ENCODE assay signal across 28 mouse cellular contexts in the genomic region with DNA sequence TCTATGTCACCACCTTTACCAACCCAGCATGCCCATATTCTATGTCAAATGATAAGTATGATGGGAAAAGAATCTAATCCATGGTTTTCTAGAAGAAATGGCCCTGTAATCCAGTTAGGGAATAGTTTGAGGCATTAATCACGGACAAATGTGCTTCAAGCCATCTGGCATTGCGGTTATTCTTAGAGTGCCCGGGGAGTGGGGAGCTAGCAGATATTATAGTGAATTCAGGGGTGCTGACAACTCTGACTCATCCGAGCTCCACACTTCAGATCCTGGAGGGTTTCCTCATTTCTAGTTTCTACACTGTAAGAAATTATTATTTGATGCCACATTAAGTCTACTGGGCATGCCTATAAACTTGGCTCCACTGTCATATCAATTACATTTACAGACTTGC.
DNase-seq lines count a peak whose midpoint lies in the region; ATAC-seq and TF ChIP-seq lines count a peak whose summit lies in the region.
"Had no signal": no experiment of that assay in that cellular context is flagged by ENCODE, and none has a peak within 500 bp of the region (broad histone marks: within the 10 kb centered on the region; RNA-seq: fewer than 3 reads in every experiment).

No protein-coding gene starts in this region.

- DNase-seq in layer of hippocampus, adult 18-20 months (ENCODE audit: low spot score in 2 of 2): peak; percentile 37 to 65
- no peak for DNase-seq in layer of hippocampus, postnatal 25 days (ENCODE audit: extremely low spot score in 1 of 2, low spot score in 1 of 2)
- peak; percentile 79 for DNase-seq in brain, adult 2 months (ENCODE audit: low read depth, low spot score)
- DNase-seq in layer of hippocampus, adult 8-10 months (ENCODE audit: low spot score in 2 of 2): peak; percentile 35 to 38
- peak; percentile 3 to 22 for DNase-seq in left cerebral cortex, postnatal 14 days (ENCODE audit: low spot score in 2 of 2)
- no peak for DNase-seq in kidney, adult 8-10 months
- no peak for DNase-seq in forebrain, embryonic 14.5 days (ENCODE audit: low spot score)
- DNase-seq in thymus, adult 2 months: no peak
- DNase-seq: adrenal gland, postnatal 36 days; cerebellum, adult 11 months; gastrocnemius, postnatal 25 days; heart, adult 18-20 months; heart, postnatal 10 days; kidney, postnatal 36 days had no signal

- no peaks in the 10 kb centered on the region for H3K27me3 ChIP-seq in forebrain, embryonic 14.5 days (replicated peaks; ENCODE audit: control insufficient read depth, insufficient read depth, low read length)
- H3K27me3 ChIP-seq in thymus, adult 2 months (ENCODE audit: control insufficient read depth, insufficient read depth, low read length): no peaks in the 10 kb centered on the region
- H3K27me3 ChIP-seq: CH12.LX; heart, embryonic 12.5 days; intestine, embryonic 15.5 days; neural tube, embryonic 13.5 days; stomach, embryonic 15.5 days had no signal

- no peak for TF ChIP-seq POLR2A in thymus, adult 2 months (IDR thresholded peaks at IDR 0.05; ENCODE audit: control insufficient read depth, extremely low read depth, insufficient read depth, low read length, poor library complexity)

- H3K9ac ChIP-seq in forebrain, embryonic 14.5 days (ENCODE audit: low read length): no peak overlapping the region
- H3K9ac ChIP-seq: heart, embryonic 12.5 days; intestine, embryonic 15.5 days; neural tube, embryonic 13.5 days; stomach, embryonic 15.5 days had no signal

- H3K36me3 ChIP-seq in forebrain, embryonic 14.5 days (ENCODE audit: control insufficient read depth, insufficient read depth, low read length): no peaks in the 10 kb centered on the region
- no peaks in the 10 kb centered on the region for H3K36me3 ChIP-seq in thymus, adult 2 months (ENCODE audit: control insufficient read depth, insufficient read depth, low read length)
- H3K36me3 ChIP-seq: embryonic facial prominence, embryonic 10.5 days; G1E; heart, embryonic 12.5 days; hindbrain, embryonic 10.5 days; intestine, embryonic 15.5 days; midbrain, embryonic 10.5 days; neural tube, embryonic 13.5 days; stomach, embryonic 15.5 days had no signal

- no peak overlapping the region for H3K4me2 ChIP-seq in forebrain, embryonic 14.5 days (ENCODE audit: low read length)
- H3K4me2 ChIP-seq: heart, embryonic 12.5 days; intestine, embryonic 15.5 days; neural tube, embryonic 13.5 days; stomach, embryonic 15.5 days had no signal

- H3K4me1 ChIP-seq in forebrain, embryonic 14.5 days (ENCODE audit: control insufficient read depth, insufficient read depth, low read length): no peaks in the 10 kb centered on the region
- H3K4me1 ChIP-seq in thymus, adult 2 months (replicated peaks; ENCODE audit: control insufficient read depth, insufficient read depth, low read length): no peaks in the 10 kb centered on the region
- H3K4me1 ChIP-seq: embryonic facial prominence, embryonic 10.5 days; heart, embryonic 12.5 days; hindbrain, embryonic 10.5 days; intestine, embryonic 15.5 days; midbrain, embryonic 10.5 days; neural tube, embryonic 13.5 days; stomach, embryonic 15.5 days had no signal

- H3K9me3 ChIP-seq in forebrain, embryonic 14.5 days (replicated peaks; ENCODE audit: control insufficient read depth, low read length): no peaks in the 10 kb centered on the region
- H3K9me3 ChIP-seq: embryonic facial prominence, embryonic 10.5 days; G1E; heart, embryonic 12.5 days; hindbrain, embryonic 10.5 days; intestine, embryonic 15.5 days; midbrain, embryonic 10.5 days; neural tube, embryonic 13.5 days; stomach, embryonic 15.5 days had no signal

- WGBS in forebrain, embryonic 14.5 days: 91% methylated on average over 4 of the region's 4 CpGs
- WGBS in thymus, adult 2 months: 96% methylated on average over 4 of the region's 4 CpGs

- intact Hi-C loops in left cerebral cortex, postnatal 14 days (cut with DNase I): no loop called here

- TF ChIP-seq CTCF in thymus, adult 2 months (IDR thresholded peaks at IDR 0.05; ENCODE audit: borderline replicate concordance, control insufficient read depth, extremely low read depth, insufficient read depth, low read length, poor library complexity): no peak

- H3K4me3 ChIP-seq in forebrain, embryonic 14.5 days (ENCODE audit: low read depth, low read length): no peak overlapping the region
- H3K4me3 ChIP-seq in thymus, adult 2 months (ENCODE audit: control insufficient read depth, insufficient read depth, low read length): no peak overlapping the region
- H3K4me3 ChIP-seq: embryonic facial prominence, embryonic 10.5 days; heart, embryonic 12.5 days; hindbrain, embryonic 10.5 days; intestine, embryonic 15.5 days; midbrain, embryonic 10.5 days; myocyte; neural tube, embryonic 13.5 days; stomach, embryonic 15.5 days had no signal

- ATAC-seq in forebrain, embryonic 14.5 days: no peak
- ATAC-seq: hindbrain, embryonic 16.5 days; intestine, embryonic 15.5 days; midbrain, embryonic 16.5 days; Patski had no signal

- H3K27ac ChIP-seq in forebrain, embryonic 14.5 days (ENCODE audit: low read depth, low read length): no peak overlapping the region
- H3K27ac ChIP-seq in thymus, adult 2 months (ENCODE audit: control insufficient read depth, insufficient read depth, low read length): no peak overlapping the region
- H3K27ac ChIP-seq: embryonic facial prominence, embryonic 10.5 days; hindbrain, embryonic 10.5 days; intestine, embryonic 15.5 days; macrophage; midbrain, embryonic 10.5 days; neural tube, embryonic 13.5 days; stomach, embryonic 15.5 days had no signal

Comparison
In these comparisons a context has a peak if more than half of its experiments do, and no peak if none do; other contexts are left out.
1. DNase-seq: peak in layer of hippocampus, adult 18-20 months (2 of 2), brain, adult 2 months (single experiment), layer of hippocampus, adult 8-10 months (2 of 2) and left cerebral cortex, postnatal 14 days (2 of 2); none in layer of hippocampus, postnatal 25 days (0 of 2), kidney, adult 8-10 months (0 of 2), forebrain, embryonic 14.5 days (single experiment) and thymus, adult 2 months (single experiment).